Mouse (Mus musculus): Measurements from ENCODE around the gene Gadd45b.

Gadd45b gene

DNA sequence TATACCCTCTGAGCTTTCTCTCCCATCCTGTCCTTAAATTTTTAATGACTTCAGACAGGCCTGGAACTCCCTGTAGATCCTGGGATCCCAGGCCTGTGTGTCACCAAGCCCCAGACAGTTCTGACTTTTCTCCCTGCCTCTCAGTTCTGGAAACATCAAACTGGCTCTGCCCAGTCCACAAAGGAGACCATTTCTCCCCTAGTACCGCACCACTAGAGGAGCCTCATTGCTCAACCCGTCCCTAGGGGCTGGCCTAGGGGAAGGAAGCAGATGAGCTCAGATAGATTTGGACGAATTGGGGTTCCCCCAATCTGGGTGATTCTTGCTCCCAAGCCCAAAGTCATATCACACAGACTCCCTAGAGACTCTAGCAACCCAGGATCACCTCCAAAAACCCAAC is 5.4 kb downstream of the Gadd45b start:
- DNase-seq (ENCODE audit: low read depth, low spot score) = no peak

DNA sequence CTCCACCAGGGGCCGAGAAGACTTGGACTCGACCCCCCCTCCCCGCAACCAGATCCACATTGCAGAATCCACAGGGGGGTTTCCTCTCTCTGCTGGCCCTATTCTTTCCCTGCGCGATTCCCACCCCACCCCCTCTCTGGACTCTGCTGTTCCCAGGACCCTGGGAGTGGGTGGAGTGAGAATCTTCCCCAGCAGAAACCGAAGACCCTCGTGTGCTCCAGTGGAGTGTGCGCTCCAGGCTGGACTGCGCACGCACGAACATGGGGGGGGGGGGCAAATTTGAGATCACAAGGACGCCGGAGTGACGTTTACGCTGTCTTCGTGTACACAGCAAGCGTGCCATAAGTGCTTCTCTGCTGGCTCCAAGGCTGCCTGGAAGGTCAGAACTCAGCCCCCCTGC is 5.8 kb downstream of the Gadd45b start:
- DNase-seq (ENCODE audit: low read depth, low spot score) = no peak

DNA sequence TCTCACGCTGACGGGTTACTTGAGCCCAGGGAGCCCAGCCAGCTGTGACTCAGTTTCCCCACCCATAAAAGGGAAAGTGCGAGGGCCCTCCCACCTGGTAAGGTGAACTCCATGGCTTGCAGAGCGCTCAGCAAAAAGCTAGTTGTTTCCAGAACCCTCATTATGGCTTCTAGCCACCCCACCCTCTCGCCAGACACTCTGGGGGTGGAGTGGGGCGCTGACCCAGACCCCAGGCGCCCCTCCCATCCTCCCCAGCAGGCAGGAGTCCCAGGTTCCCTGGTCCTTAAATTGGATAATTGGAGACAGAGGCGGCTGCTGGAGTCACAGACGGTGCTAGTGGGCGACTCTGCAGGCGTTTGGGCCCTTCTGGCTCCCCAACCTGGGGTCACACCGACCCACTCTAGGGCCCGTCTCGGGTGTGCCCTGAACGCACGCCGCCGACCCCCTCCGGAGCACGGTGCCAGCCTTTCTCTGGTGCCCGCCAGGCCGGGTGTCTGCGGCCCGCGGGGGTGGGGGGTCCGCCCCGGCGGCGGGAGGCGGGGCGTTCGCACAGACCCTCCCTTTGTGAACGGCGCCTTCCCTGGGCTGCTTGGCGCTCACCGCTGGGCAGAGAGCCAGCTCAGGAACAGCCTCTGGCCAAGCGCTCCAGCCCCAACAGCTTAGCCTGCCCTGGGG is 6.4 kb downstream of the Gadd45b start:
- DNase-seq (ENCODE audit: low read depth, low spot score) = no peak

DNA sequence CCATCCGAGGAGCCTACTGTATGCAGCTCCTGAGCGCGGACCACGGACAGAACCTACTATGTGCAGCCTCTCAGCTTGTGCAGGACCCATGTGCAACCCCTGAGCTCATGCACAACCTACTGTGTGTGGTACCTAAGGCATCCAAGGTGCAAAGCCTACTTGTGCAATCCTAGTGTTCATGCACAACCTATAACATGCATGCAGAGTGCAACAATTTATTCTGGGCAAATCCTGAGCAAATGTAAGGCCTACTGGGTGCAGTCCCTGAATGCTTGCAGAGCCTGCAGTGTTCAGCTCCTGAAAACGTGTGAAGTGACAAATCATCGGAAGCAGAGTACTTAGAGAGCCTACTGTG is 6.9 kb downstream of the Gadd45b start:
- no peak for DNase-seq (ENCODE audit: low read depth, low spot score)

DNA sequence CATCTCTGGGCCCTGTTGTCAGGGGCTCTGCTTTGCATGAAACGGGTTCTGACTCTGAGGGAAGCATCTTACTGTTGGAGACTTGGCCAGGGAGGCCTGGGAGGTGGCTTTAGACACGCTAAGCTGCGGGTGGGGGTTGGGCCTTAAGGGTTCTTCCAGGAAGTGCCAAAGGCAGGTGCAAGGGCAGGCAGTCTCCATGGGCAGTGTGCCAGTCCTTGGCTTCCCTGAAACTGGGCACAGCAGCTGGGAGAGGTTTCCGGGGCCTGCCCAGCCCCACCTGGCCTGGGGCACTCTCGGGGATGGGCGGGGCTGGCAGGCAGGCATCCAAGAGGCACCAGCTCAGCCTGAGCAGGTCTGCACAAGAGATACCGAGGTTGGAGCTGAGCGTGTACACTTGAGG is 7.8 kb downstream of the Gadd45b start:
- DNase-seq (ENCODE audit: low read depth, low spot score) = no peak

DNA sequence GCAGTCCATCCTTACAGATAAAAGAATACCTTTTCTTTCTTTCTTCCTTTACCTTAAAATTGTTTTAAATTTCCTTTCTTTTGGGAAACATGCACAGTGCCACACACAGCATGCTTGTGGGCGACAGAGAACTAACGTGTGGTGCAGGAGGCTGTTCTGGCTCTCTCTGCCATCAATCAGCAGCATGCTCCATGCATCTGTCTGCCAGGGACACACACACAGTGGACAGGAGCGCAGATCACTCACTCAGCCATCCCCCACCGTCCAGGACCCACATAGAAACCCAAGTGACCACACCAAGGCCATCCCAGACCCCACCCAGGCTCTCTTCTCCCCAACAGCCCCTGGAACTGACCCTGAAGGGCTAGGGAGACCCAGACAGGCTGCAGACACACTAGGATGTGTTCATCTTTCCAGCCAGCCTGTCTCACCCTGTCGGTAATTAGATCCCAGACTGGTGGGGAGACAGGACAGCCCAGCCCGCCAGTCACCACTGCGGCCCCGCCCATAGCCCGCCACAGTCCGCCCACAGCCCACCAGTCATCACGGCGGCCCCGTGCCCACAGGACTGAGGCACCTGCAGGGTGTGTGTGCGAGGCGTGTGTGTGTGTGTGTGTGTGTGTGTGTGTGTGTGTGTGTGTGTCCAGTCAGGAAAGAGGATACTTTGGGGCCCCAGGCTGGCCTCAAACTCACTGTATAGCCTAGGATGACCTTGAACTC is 9.1 kb downstream of the Gadd45b start:
- no peak for DNase-seq (ENCODE audit: low read depth, low spot score)

DNA sequence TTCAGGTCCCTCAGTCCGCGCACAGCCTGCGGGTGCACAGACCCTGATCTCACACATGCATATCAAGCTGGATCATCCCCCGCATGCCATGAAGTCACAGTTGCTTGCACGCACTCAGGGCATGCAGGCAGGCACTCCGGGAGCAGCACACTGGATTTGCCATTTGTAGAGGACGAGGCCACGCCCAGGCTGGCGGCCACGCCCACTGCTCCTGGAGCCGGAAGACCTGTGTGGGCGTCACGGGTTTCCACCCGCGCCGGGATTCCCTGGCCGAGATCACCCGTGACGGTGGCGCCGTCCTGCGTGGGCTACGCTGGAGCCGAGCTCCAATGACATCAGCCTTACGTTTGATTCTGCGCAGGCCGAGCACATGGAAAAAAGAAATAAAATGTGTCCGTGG is 9.8 kb downstream of the Gadd45b start:
- DNase-seq (ENCODE audit: low read depth, low spot score) = peak; percentile 65

DNA sequence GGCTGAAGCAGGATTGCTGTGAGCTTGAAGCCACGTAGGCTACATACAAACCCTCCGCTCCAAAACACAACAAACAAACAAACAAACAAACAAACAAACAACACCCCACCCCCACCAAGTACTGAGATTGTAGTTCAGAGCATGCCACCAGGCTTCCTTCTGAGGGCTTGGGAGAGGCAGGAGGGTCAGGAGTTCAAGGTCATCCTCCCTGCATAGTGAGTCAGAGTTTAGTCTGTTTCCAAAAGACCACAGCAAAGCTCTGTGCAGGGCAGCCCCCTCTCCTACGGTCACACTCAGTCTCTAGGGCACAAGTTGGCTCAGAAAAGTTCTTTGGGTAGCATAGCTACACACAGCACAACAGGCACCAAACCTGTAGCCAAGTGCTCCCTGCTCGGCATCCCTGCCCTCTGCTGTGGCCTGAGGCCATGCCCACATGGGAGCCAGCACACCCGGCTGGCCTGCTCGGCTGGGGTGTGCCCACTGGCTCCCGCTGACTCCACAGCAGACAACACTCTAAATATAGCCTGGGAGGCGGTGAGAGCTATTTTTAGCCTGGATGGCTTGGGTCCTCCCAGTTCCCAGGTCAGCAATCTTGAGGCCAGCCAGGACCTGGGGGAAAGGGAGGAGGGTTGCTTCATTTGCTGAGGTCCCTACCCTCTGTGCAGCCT is 10.6 kb downstream of the Gadd45b start:
- DNase-seq (ENCODE audit: low read depth, low spot score) = no peak

DNA sequence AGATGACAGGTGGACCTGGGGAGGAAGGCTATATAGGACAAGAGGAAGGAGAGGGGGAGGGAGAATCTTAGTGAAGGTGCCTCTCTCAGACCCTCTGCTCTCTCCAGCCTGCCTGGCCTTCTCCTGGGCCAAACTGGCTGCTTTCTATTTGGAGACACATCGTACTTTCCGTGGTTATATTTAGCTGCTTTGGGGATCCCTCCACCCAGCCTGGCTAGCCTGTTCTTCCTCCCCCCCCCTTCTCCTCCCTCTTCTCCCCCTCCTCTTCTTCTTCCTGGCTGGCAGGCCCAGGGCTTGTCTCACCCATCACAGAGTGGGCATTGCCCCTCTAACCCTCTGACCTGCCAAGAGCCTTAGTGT is 11.1 kb downstream of the Gadd45b start:
- no peak for DNase-seq (ENCODE audit: low read depth, low spot score)

DNA sequence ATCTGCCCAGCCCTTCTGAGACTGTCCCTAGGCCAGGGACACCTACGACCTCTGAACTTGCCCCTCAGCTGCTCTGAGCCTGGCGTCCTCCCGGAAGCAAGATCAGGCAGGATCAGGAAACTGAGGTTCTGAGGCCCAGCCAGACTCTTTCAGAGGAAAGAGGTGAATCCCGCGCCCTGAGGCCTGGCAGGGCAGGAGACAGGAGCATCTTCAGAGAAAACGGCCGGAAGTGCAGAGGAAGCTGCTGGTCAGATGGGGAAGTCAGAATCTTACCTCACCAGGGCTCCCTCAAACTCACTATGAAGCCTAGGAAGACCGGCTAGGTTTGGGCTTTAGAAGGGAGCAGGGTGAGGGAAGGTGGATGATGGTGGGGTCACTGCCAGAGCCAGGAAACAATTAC is 13.0 kb downstream of the Gadd45b start:
- DNase-seq (ENCODE audit: low read depth, low spot score) = no peak

DNA sequence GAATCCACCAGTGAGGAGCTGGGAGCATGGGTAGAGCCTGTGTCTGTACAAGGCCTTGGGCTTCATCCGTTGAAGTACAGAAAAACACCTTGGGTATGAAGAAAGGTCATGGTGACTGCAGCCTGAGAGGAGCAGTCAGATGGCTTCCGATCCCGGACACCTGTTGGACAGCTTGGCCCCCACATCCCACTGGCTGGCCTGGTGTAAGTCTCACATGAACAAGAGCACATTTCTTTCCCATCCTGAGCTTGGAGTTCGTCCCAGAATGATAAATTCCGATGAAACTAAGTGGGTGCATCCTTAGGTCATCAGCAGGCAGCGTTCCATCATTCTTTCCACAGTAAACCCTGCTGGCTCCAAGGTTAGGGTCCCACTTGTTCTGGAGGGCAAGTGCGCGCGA is 13.8 kb downstream of the Gadd45b start:
- no peak for DNase-seq (ENCODE audit: low read depth, low spot score)

DNA sequence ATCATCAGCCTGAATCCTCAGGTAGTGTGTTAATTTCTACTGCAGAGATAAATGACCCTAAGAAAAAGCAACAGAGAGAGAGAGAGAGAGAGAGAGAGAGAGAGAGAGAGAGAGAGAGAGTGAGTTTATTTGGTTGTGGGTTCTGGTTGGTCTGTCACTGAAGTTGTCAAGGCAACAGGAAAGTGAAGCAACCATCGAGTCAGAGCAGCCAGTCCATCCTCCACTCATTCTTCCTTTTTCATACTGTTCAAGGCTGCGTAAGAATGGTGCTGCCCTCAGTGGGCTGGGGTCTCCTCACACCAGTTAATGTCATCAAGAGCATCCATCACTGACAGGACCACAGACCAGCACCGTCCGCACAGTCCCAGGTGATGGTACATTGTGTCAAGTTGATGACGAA is 14.4 kb downstream of the Gadd45b start:
- DNase-seq (ENCODE audit: low read depth, low spot score) = no peak

DNA sequence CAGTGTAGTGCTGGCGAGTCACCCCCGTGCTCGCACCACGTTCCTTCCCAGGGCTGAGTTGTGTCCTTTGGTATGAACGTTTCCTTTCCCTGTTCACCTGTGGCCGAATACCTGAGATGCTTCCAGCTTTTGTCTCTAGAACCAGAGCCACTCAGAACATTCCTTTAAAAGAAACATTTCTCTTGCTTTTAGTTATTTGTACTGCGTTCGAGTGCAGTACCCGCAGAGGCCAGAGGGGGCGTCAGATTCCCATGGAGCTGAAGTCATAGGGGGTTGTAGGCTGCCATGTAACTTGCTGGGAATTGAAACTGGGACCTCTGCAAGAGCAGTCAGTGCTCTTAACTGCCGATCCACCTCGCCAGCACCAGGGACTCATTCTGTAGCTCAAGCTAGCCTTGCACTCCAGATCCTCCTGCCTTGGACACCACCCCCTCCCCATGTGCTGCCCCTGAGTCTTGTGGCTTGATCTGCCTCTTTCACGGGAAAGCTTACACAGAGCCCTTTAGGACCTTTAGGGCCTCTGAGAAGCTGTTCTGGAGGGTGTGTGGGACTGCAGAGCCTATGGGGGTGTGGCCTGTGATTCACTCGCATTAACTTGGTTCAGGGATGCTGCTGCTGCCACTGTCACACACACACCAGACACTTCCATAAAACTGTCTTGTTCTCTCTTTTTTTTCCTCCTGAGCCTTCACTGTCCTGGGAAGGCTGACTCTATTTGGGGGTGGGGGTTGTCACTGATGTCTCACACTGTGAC is 17.0 kb downstream of the Gadd45b start:
- DNase-seq (ENCODE audit: low read depth, low spot score) = no peak

DNA sequence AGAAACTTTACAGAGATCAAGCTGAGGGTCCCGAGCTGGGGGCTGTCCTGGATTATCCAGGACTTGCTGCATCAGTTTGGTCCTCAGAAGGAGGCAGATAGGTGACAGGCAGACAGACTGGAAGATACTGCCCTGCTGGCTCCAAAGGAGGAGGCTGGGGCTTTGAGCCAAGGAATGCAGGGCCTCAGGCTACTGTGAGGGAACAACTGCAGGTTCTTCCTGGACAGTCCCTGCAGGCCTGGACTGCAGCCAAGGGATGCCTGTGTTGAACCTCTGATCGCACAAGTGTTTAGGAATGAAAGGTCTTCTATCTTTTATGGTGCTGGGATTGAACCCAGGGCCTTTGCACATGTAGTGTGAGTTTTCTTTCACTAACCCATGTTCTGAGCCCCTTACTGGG is 17.9 kb downstream of the Gadd45b start:
- no peak for DNase-seq (ENCODE audit: low read depth, low spot score)

DNA sequence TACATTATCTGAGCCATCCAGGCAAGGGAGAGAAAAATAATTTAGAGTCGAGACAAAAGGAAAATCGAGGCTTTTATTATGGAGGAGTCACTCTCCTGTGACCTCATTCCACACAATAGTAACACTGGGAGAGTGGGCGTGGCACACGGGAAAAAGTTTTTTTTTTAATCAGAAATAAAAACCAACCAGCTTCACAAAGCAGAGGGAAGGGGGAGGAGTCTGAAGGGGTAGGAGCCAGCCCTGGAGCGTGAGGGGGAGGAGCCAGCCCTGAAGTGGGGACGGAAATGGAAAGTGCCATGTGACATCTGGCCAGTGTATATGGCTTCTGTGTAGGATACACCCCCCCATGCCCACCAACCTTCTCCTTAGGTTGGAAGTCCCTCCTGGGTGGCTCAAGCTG is 18.7 kb downstream of the Gadd45b start:
- DNase-seq (ENCODE audit: low read depth, low spot score) = no peak

DNA sequence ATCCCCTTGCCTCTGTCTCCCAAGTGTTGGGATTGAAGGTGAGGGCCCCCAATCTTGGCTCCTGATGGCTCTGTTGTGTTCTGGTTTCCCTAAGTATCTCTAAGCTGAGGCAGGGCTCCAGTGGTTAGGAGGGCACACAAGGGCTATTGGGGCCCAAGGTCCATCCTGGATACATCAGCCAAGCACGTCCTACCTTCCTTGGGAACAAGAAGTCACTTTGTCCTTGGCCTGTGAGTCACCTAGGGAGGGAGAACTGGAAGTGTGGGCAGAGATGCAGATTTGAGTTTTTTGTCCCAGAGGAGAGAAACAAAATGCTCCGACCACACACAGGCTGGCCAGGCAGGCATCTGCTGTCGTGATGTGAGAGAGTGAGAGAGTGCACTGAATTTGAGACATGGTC is 19.2 kb downstream of the Gadd45b start:
- no peak for DNase-seq (ENCODE audit: low read depth, low spot score)

DNA sequence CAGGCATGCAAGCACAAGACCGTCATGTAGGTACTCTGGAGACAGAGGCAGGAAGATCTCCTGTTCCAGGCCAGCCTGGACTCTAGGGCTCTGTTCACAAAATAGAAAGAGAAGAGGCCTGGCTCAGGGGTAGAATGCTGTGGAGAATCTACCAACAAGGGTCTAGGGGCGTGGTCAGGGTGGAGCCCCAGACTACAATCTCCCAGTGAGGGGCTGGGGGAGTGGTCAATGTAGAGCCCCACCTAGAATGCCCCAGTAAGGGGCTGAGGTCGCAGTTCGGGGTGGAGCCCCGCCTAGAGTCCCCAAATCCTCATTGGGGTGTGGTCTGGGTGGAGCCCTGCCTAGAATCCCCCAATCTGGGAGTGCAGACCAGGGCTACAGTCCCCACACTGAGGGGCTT is 20.4 kb downstream of the Gadd45b start:
- no peak for DNase-seq (ENCODE audit: low read depth, low spot score)

DNA sequence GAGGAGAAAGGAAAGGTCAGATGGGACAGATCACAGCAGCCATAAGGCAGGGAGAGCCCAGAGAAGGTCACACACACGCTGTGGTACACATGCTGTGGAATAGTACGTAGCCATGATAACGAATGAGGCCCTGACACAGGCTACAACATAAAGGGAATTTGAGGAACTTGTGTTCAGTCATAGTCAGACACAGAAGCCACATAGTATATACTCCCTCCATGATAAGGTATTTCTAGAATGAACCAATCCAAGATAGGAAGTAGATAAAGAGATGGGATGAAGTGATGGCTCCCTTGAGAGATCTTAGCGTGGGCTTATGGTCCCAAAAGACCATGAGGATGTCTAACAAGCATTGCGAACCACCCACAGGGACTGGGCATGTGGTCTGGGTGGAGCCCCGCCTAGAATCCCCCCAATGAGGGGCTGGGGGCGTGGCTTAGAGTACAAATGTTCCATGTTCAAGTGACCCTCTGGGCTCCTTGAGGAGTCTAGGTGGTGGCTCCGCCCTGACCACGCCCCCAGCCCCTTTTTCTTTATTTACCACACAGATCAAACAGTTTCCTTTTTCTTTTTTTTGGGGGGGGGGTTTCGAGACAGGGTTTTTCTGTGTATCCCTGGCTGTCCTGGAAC is 22.0 kb downstream of the Gadd45b start:
- no peak for DNase-seq (ENCODE audit: low read depth, low spot score)

DNA sequence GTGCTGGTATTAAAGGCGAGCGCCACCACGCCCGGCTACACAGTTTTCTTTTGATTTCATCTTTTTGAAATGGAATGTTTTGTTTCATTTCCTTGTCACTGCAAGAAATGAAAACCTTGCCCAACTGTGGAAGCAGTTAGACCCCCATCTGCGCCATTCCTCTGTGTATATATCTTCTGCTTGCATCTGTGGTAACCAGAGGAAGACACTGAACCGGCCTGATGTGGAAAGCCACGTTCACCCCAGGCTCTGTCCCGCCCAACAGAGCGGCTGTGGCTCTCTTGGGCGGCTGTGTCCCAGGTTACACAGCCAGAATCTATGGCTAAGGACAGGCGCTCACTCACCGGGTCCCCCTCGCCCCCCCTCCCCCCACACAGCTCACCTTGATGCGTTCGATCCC is 22.6 kb downstream of the Gadd45b start:
- no peak for DNase-seq (ENCODE audit: low read depth, low spot score)

DNA sequence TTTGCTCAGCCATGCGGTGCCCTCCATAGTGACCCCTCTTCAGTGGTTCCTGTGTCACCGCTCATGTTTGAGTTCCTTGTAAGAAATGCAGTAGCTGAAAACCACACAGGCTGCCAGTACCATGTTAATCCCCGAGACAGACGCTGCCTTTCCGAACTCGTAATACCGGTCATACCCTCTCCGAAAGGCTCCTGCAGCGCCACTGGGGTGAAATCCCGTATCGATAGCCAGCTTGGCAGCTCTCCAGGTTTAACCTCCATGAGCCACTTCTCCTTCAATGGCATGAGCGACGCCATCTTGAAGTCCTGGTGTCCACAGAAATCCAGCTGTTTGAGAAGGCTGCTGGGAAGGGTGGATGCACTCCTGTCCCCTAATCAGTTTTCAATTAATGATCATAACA is 24.5 kb downstream of the Gadd45b start:
- DNase-seq (ENCODE audit: low read depth, low spot score) = no peak

DNA sequence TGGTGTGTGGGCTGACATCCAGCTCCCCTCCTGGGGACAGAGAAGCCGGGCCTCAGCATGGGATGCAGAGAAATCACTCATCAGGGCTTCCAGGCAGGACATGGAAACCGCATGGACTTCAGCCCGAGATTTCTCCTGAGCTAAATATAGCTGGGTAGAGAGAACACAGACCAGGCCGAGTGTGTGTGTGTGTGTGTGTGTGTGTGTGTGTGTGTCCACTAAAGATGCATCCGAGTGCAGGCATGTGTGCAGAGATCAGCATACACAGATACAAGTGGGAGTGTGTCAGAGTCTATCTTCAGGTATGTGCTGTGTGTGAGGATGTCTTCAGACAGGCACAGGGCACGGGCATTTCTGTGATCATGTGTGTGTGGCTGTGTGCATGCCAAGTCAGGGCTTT is 25.0 kb downstream of the Gadd45b start:
- DNase-seq (ENCODE audit: low read depth, low spot score) = no peak

DNA sequence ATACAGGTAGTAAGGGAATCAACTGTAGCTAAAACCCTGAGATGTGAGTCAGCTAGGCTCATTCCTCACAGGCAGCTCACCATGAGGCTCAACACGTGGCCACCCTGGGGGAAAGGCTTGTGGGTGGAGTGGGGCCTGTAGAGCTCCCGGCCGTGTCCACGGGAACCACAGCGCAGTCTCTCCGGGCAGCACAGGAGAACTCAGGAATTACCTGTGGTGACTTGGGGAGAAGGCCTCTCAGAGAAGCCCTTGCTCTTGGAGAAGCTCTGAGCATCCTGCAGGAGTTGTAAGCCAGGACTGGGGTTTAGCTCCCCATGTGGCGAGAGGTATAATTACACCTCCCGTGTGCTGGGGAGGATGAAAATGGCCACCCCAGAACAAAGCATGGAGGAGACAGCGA is 25.7 kb downstream of the Gadd45b start:
- no peak for DNase-seq (ENCODE audit: low read depth, low spot score)
